Comparison of ENCODE assay signal across 9 mouse cellular contexts in the genomic region with DNA sequence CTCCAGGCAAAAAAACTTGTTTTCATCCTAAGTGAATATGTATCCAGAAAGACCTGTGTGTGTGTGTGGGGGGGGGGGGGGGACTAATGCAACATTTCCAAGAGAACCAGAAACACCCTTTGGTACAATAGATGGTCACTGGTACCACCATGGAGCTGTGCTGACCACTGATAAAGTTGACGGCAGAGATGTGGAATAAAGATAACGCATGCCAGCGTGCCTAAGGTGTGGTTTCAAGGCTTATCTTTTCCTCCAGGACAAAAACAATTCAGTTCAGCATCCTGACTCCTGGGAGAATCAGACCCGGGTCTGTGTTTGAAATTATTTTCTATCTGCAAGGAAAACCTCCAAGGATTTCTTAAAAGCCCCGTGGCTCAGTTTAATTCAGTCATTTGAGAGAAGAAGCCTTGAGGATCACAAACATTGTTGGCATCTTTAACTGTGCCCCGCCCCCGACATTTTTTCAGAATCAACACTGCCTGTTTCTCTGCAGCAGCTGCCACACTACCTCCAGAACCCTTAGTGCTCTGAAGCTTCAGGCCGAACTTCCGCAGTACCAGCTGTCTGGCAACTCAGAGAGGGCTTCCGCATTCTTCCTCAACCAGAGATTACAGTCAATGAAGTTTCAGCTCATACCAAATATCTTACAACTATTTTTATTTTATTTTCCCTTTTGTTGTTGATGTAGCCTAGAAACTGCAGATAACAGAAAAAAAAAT.
DNase-seq lines count a peak whose midpoint lies in the region; ATAC-seq and TF ChIP-seq lines count a peak whose summit lies in the region.
"Had no signal": no experiment of that assay in that cellular context is flagged by ENCODE, and none has a peak within 500 bp of the region (broad histone marks: within the 10 kb centered on the region; RNA-seq: fewer than 3 reads in every experiment).

No protein-coding gene starts in this region.

- H3K27me3 ChIP-seq in heart, embryonic 12.5 days (replicated peaks): no peaks in the 10 kb centered on the region
- no peaks in the 10 kb centered on the region for H3K27me3 ChIP-seq in myocyte (ENCODE audit: control insufficient read depth, insufficient read depth, insufficient read length)
- H3K27me3 ChIP-seq in hindbrain, embryonic 14.5 days (ENCODE audit: control insufficient read depth, insufficient read depth, low read length): no peaks in the 10 kb centered on the region

- H3K9ac ChIP-seq in heart, embryonic 12.5 days: no peak overlapping the region
- H3K9ac ChIP-seq in hindbrain, embryonic 14.5 days: no peak overlapping the region

- ATAC-seq in heart, embryonic 12.5 days (ENCODE audit: insufficient number of reproducible peaks, low FRiP score): no peak
- ATAC-seq in hindbrain, embryonic 14.5 days (ENCODE audit: low FRiP score): no peak

- no peak overlapping the region for H3ac ChIP-seq in myocyte (ENCODE audit: control insufficient read depth, insufficient read length)

- peak; percentile 9 to 27 for DNase-seq in heart, adult 18-20 months
- DNase-seq in right cerebral cortex, adult 2 months (ENCODE audit: low spot score in 2 of 2): peak; percentile 15 to 22
- DNase-seq in right cerebral cortex, postnatal 4 days: no peak
- peak; percentile 2 to 24 for DNase-seq in heart, postnatal 14 days
- DNase-seq in hindbrain, embryonic 14.5 days (ENCODE audit: low spot score): no peak
- DNase-seq in spleen, postnatal 4 days (ENCODE audit: low spot score in 2 of 2): no peak
- DNase-seq: kidney, postnatal 36 days had no signal

- H3K4me3 ChIP-seq in heart, embryonic 12.5 days: no peak overlapping the region
- H3K4me3 ChIP-seq in myocyte: no peak overlapping the region
- no peak overlapping the region for H3K4me3 ChIP-seq in hindbrain, embryonic 14.5 days (replicated peaks; ENCODE audit: low read length)

- H3K79me2 ChIP-seq in myocyte (ENCODE audit: control insufficient read depth, insufficient read depth): no peaks in the 10 kb centered on the region

- H3K9me3 ChIP-seq in heart, embryonic 12.5 days (replicated peaks): no peaks in the 10 kb centered on the region
- no peaks in the 10 kb centered on the region for H3K9me3 ChIP-seq in hindbrain, embryonic 14.5 days (ENCODE audit: control insufficient read depth, low read length)

- no peaks in the 10 kb centered on the region for H3K4me1 ChIP-seq in heart, embryonic 12.5 days (replicated peaks)
- no peaks in the 10 kb centered on the region for H3K4me1 ChIP-seq in hindbrain, embryonic 14.5 days (replicated peaks; ENCODE audit: control insufficient read depth, insufficient read depth, low read length)

- no peak for TF ChIP-seq POLR2A in myocyte (IDR thresholded peaks at IDR 0.05; ENCODE audit: insufficient read length, low read depth)

- H3K4me2 ChIP-seq in heart, embryonic 12.5 days: no peak overlapping the region
- H3K4me2 ChIP-seq in myocyte (ENCODE audit: low read depth): peak overlapping the region; percentile 38
- H3K4me2 ChIP-seq in hindbrain, embryonic 14.5 days (replicated peaks): no peak overlapping the region

- intact Hi-C loops in heart, postnatal 14 days (cut with DNase I): no loop called here

- 46% methylated on average over 10 of the region's 10 CpGs for WGBS in heart, embryonic 12.5 days
- 75% methylated on average over 10 of the region's 10 CpGs for WGBS in hindbrain, embryonic 14.5 days

- no peaks in the 10 kb centered on the region for H3K36me3 ChIP-seq in heart, embryonic 12.5 days
- no peaks in the 10 kb centered on the region for H3K36me3 ChIP-seq in myocyte (ENCODE audit: control insufficient read depth, insufficient read depth)
- no peaks in the 10 kb centered on the region for H3K36me3 ChIP-seq in hindbrain, embryonic 14.5 days (replicated peaks; ENCODE audit: control insufficient read depth, insufficient read depth)

- H3K27ac ChIP-seq in heart, embryonic 12.5 days (ENCODE audit: poor library complexity, severe bottlenecking): no peak overlapping the region; the same call in 1 of the 2 replicates
- no peak overlapping the region for H3K27ac ChIP-seq in hindbrain, embryonic 14.5 days

TF ChIP-seq in myocyte, 11 proteins besides CTCF, POLR2A, EP300 and RAD21:
- TF ChIP-seq REST (IDR thresholded peaks at IDR 0.05; ENCODE audit: insufficient read depth, insufficient read length) (no peak), TCF12 (IDR thresholded peaks at IDR 0.05; ENCODE audit: insufficient read depth, poor library complexity, severe bottlenecking) (peak; percentile 21), MYOG (IDR thresholded peaks at IDR 0.05; ENCODE audit: control insufficient read depth in 1 of 3, insufficient read depth in 1 of 3, insufficient read length in 2 of 3, low read depth in 2 of 3) (peak; percentile 21 to 86 (median 36)), TCF3 (IDR thresholded peaks at IDR 0.05; ENCODE audit: insufficient read length, low read depth) (no peak), POLR2AphosphoS2 (IDR thresholded peaks at IDR 0.05; ENCODE audit: insufficient read length, low read depth) (no peak), USF1 (IDR thresholded peaks at IDR 0.05; ENCODE audit: low read depth) (no peak), E2F4 (IDR thresholded peaks at IDR 0.05; ENCODE audit: insufficient read depth) (no peak), MAX (IDR thresholded peaks at IDR 0.05; ENCODE audit: low read depth) (no peak), SRF (IDR thresholded peaks at IDR 0.05; ENCODE audit: control insufficient read depth, insufficient read length, low read depth) (no peak), MYOD1 (IDR thresholded peaks at IDR 0.05; ENCODE audit: control insufficient read depth in 1 of 3, insufficient read length in 2 of 3, low read depth in 2 of 3) (peak in 2 of 3 experiments; percentile 65 to 78), CEBPB (IDR thresholded peaks at IDR 0.05; ENCODE audit: insufficient read depth, poor library complexity, severe bottlenecking) (no peak)
TF ChIP-seq in myocyte: peak in this region for 3.

Comparison
In these comparisons a context has a peak if more than half of its experiments do, and no peak if none do; other contexts are left out.
1. DNase-seq: peak in heart, adult 18-20 months (2 of 2), right cerebral cortex, adult 2 months (2 of 2) and heart, postnatal 14 days (2 of 2); none in right cerebral cortex, postnatal 4 days (single experiment), hindbrain, embryonic 14.5 days (single experiment) and spleen, postnatal 4 days (0 of 2).